Mouse (Mus musculus) WW6 (cell line): ENCODE data around the gene Gm48552.
A peak's percentile ranks its signal among the peaks of the same experiment; 100 is the strongest.

ENCODE experiments used
- DNase-seq: peaks from one replicate; pipeline ENCODE4 v3.0.0-alpha.2; 2013; ENCODE audit warnings: low read depth, low spot score

The Gm48552 gene

DNA sequence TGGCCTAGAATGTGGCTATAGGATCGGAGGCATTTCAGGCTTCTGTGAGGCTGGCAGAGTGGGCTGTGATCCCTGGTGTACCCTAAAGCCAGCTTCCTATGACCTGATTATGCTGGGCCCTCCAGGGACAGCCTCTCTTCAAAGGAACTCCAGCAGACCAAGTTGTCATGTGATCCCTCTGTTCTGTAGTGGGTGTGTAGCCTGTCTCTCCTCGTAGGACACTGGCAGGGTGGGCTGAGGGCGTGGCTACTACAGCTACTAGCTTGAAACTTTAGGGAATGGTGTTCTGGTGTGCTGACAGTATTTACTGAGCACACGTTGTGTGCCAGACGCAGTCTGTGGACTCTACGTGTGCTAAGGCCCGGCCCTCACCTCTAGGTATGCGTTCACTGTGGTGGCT, 28.1 kb upstream of the Gm48552 start:
- DNase-seq: no peak

DNA sequence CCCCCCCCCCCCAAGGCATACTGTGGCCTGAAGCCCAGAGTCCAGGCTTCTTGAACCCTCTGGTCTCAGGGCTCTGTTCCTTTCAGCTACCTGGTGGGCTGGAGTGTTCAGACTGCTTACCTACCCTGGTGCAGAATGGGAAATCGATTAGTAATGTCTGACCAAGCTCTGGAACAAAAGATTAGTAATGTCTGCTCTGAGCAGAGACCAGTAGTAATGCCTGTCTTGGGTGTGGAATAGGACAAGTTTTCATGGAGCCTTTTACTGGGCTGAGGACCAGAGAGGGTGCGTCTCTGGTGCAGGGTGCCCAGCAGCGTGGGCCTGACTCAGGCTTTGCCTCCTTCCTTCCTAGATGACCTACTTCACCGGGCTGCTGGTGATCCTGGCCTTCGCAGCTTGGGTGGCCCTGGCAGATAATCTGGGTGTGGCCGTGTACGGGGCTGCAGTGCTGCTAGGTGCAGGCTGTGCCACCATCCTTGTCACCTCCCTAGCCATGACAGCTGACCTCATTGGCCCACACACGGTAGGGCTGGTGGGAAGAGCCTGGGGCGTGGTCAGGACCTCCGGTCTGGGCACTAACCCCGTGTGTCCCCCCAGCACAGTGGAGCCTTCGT, 26.4 kb upstream of the Gm48552 start:
- no peak for DNase-seq

- no peak for DNase-seq
Observed at GRCm38 (mm10) chr10:81363436-81364346, 25.1 kb upstream of the Gm48552 start.

DNA sequence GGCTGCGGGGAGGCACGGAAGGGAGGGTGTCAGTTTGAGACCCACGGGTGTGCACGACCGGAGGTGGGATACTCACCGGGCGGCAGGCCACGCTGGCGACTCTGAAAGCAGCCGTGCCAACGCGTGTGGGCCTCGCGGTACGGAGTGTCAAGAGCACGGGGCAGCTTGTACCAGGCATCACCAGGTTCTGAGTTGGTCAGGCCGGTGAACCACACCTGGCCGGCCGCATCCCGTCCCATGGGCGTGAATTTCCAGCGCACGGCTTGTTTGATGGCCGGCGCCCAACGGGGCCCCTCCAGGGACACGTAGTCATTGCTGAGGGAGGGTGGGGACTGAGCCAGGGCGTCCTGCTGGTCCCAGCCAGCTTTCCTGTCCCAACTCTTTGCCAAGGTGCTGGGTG, 24.1 kb upstream of the Gm48552 start:
- no peak for DNase-seq

- no peak for DNase-seq
Observed at GRCm38 (mm10) chr10:81365073-81365472, 23.7 kb upstream of the Gm48552 start.

- DNase-seq: no peak
Observed at GRCm38 (mm10) chr10:81365672-81366476, 22.9 kb upstream of the Gm48552 start, which contains the start of gene 4930404N11Rik. TSS of gene 4930404N11Rik (minus strand) at chr10:81365816.

DNA sequence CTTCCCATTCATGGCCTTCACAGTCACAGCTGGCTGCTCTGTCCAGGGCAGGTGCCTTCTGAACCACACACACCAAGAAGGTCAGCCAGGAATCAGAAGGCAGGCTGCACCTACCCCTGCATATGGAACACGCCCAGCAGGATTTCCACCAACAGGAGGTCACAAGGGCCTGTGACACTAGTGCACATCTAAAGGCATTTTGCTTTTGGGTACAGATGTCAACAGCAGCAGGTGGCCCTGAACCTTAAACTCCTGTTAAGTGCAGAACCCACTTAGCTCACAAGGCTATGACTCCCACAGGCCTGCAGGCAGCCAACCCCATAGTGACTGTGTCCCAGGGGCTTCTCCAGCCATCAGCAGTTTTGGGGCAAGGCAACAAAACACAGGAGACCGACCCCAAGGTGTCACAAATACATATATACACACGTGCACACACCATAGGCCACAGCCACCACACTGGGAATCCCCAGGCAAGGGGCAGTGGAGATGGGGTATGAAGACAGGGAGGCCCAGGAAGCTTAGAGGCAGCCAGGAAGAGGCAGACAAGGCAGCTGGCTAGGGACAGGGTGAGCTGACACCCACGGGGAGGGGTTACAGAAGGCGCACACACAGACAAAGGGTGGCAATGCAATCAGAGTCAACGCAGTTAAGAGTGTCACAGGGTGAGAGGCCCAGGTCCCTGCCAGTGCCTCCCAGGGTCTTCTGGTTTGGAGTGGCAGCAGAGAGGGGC, 22.2 kb upstream of the Gm48552 start:
- no peak for DNase-seq

DNA sequence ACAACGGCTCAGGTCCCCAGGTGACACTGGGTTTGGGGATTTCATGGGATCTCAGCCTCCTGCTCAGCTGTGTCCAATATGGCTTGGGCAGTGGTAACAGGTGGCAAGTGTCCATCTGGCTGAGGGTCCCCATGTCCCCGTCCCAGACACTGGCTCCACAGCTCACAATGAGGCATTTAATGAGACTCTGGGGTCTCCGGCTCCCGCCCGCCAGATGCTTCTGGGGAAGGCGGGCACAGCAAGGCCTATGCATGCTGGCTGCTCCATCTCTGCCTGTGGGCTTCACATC, 21.7 kb upstream of the Gm48552 start:
- DNase-seq: no peak

DNA sequence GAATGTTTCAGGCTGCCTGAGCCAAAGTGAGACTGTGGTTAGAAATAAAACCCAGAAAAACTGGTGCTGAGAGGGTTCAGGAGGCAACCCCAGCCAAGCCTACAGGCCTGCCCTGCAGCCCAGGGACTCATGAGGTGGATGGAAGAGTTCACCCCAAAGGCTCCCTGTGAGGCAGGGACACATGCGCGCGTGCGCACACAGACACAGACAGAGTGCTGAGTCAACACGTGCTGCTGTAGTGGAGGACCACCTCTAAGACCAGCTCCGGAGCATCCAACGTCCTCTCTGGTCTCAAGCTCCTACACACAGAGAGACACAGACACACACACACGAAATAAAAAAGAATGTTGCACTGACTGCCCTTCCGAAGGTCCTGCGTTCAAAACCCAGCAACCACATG, 13.5 kb upstream of the Gm48552 start:
- no peak for DNase-seq

- DNase-seq: no peak
Observed at GRCm38 (mm10) chr10:81376561-81377361, 12.0 kb upstream of the Gm48552 start.

DNA sequence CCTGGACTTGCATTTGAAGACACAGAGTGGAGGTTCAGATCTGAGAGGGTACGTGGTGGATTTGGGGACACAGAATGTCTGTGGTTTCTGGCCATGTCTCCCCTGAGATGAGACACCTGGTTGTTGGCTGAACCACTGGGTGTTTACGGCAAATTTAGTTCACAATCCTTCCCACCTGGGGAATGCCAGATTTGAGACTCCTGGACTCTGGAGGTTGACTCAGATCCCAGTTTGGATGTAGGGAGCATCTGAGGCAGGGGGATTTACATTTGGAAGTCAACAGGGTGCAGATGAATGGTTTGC, 11.5 kb upstream of the Gm48552 start:
- no peak for DNase-seq

DNA sequence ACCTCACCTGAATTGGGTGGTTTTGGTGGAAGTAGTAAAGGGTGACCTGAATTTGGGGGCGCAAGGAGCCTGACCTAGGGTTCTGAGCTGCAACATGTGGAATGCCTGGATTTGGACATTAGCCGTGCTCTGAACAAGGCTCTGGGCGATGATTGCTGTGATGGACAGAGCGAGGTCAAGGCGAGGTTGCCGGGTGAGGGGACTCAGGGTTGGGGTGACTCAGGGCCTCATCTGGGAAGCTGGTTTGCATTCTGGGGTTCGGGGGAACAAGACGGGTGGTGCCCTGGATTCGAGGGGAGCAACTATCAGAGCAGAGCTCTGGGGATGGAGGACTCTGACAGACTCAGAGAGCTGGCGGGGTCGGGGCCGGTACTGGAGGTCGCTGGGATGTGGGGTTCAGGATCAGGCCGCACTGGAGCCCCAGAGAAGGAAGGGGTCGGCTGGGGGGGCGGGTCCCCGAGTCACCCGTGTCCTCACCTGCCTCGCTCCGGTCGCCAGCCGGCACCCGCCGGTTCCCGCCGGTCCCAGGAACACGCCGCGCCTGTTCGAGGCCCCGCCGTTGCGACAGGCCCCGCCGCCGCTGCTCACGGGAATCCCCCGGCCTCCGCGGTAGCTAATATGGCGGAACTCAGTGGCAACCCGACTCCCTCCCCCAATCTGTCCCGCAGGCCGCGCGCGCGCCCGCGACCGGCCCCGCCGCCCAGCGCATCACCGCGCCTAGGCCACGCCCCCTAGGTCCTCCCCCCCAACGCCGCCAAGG, 10.8 kb upstream of the Gm48552 start, which contains the start of gene Fzr1:
TSS of gene Fzr1 (minus strand) at position 724 of the 760 bp plus-strand sequence.
- DNase-seq: no peak

GRCm38 (mm10) chr10:81378553-81379182, 10.1 kb upstream of the Gm48552 start:
- peak; percentile 99 for DNase-seq

DNA sequence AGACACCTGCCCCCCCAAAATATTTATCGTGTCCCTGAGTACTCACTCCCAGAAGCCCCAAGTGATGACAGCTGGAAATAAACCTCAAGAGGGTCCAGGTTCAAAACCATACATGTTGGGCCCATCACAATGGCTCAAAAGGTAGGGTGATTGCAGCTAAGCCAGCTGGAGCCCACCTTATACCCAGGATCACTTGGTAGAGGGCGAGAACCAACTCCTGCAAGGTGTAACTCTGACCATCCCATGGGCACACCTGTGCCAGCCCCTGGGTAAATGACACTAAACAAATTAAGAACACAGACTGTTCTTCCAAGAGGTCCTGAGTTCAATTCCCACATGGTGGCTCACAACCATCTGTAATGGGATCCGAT, 9.6 kb upstream of the Gm48552 start:
- DNase-seq: no peak

GRCm38 (mm10) chr10:81379809-81380378, 8.9 kb upstream of the Gm48552 start:
- DNase-seq: no peak

- no peak for DNase-seq
Observed at GRCm38 (mm10) chr10:81382039-81382438, 6.8 kb upstream of the Gm48552 start.

DNA sequence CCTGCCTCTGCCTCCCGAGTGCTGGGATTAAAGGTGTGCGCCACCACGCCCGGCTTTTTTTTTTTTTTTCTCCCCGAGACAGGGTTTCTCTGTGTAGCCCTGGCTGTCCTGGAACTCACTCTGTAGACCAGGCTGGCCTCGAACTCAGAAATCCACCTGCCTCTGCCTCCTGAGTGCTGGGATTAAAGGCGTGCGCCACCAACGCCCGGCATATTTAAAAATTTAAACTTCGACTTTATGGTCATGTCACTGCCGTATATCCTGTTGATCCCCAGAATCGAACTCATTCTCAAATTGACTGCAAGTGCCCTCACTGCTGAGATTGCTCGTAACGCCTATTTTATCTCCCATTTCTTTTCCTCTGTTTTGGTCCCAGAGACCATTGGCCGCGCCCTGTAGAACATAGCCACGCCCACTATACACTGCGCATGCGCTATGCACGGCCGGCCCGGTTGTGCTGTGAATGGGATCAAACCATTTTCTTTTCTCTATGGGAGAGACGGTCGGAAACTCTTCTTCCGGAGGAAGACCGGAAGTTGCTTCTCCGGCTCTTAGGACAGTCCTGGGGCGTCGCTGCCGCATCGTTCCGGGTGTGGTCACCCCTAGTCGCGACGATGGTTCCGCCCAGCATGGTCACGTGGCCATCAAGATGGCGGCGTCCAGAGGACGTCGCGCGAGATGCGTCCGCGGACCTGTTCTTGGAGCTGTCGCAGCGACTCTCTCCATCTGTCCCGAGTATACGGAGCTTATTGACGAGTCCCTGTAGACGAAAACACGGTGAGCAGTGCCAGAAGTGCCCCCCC, 4.8 kb upstream of the Gm48552 start, which contains the start of the genes Dohh and Gm48551:
TSS of gene Dohh (plus strand) at position 627 of the 803 bp plus-strand sequence.
TSS of gene Gm48551 (plus strand) at position 665 of the 803 bp plus-strand sequence.
- DNase-seq: peak; percentile 96

DNA sequence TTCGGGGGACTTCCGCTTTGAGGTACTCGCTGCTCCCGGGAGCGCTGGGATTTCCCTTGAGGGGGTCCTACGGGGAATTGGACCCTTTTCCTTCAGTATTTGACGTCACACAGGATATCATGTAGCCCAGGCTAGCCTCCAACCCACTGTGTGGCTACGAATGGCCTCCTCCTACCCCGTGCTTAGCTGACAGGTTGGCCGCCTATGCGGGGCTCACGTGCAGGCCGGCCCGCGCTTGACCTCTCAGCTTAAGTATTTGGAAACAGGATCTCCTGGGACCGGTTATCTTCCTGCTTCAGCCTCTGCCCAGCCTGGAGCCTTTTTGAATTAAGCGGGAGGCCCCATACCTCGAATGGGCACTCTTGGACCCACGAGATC, 4.2 kb upstream of the Gm48552 start:
- no peak for DNase-seq
